Mouse (Mus musculus) C2C12 (cell line): ENCODE results near the gene Lfng.

Source experiments
- CTCF ChIP-seq: IDR thresholded peaks from one replicate; pipeline ENCODE4 v1.5.1; 2011; ENCODE audit not compliant: control insufficient read depth, insufficient read depth, insufficient read length
- USF1 ChIP-seq: IDR thresholded peaks from one replicate; pipeline ENCODE4 v1.6.1; 2011; ENCODE audit warnings: low read depth, mild to moderate bottlenecking, control low read depth, moderate library complexity

DNA sequence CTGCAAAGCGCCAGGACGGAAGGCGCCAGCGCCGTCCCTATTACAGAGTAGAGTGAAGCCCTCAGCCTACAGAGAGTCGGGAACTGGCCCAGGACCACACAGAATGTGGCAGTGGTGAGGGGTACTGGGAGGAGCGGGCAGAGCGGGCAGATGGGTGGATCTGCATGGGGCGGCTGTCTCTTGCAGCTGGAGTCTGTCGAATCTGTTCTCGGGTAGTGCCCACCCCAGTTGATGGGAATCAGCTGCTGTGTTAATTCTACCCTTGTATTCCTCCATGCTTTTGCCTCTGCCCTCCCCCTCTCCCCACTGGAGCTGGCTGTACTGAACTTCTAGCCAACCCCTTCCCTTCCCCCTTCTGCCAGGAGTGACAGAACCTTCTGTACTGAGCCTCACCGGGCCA, 5.4 kb upstream of the Lfng start:
- TF ChIP-seq CTCF (no peak), USF1 (no peak)
